Mouse (Mus musculus): Measurements from ENCODE around the gene Gal3st2.

DNA sequence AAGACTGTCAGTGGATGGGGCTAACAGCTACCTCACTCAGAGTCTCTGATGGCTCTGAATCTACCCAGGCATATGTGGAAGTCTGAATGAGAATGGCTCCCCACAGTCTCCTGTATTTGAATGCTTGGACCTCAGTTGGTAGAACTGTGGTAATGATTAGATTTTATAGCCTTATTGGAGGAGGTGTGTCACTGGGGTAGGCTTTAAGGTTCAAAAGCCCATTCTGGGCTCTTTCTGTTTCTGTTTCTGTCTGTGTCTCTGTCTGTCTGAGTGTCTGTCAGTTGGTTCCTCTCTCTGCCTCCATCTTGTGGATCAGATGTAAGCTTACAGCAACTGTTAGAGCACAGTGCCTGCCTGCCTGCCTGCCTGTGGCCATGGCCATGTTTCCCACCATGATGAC lies 1.5 kb upstream of the Gal3st2 start:
- TF ChIP-seq POLR2A (IDR thresholded peaks at IDR 0.05; ENCODE audit: insufficient read depth, low read depth, low read length) = no peak
- no peak for TF ChIP-seq CTCF (IDR thresholded peaks at IDR 0.05)
